Mouse (Mus musculus) liver, adult 2 months (tissue): ENCODE results near the gene Pgm5. TPM values are rescaled to one million over a fixed set of nuclear protein-coding genes. Genes with fewer than 3 reads are reported as not detected.

ENCODE experiments used
- DNase-seq: peaks from one replicate; pipeline ENCODE4 v3.0.0-alpha.2; 2011; ENCODE audit warnings: low read depth, low spot score; ENCODE audit errors: extremely low read depth
- H3K27ac ChIP-seq: fragments of 200-500 bp; replicated peaks from 2 replicates; pipeline ENCODE4 v1.5.1; 2012; ENCODE audit warnings: low read depth, mild to moderate bottlenecking, control low read depth, inconsistent platforms, low read length; ENCODE audit not compliant: insufficient read depth
- H3K27me3 ChIP-seq: fragments of 200-500 bp; 2 replicates; pipeline ENCODE4 v1.6.1; 2012; ENCODE audit warnings: mild to moderate bottlenecking, moderate library complexity, low read length, inconsistent platforms; ENCODE audit not compliant: control insufficient read depth, insufficient read depth
- H3K36me3 ChIP-seq: fragments of 200-500 bp; 2 replicates; pipeline ENCODE4 v1.6.1; 2012; ENCODE audit warnings: low read length, inconsistent platforms; ENCODE audit not compliant: control insufficient read depth, insufficient read depth
- H3K4me1 ChIP-seq: fragments of 200-500 bp; 2 replicates; pipeline ENCODE4 v1.6.1; 2011; ENCODE audit warnings: low read length; ENCODE audit not compliant: control insufficient read depth, insufficient read depth
- H3K4me3 ChIP-seq: fragments of 200-500 bp; 2 replicates; pipeline ENCODE4 v1.5.1; 2011; ENCODE audit warnings: low read depth, mild to moderate bottlenecking, control low read depth, low read length, moderate library complexity; ENCODE audit not compliant: insufficient read depth
- H3K79me2 ChIP-seq: fragments of 200-500 bp; 2 replicates; pipeline ENCODE4 v1.6.1; 2012; ENCODE audit warnings: inconsistent platforms, mild to moderate bottlenecking, low read length, moderate library complexity; ENCODE audit not compliant: control insufficient read depth, insufficient read depth
- H3K9ac ChIP-seq: fragments of 200-500 bp; 2 replicates; pipeline ENCODE4 v1.6.1; 2012; ENCODE audit warnings: low read depth, mild to moderate bottlenecking, control low read depth, inconsistent platforms, low read length
- CTCF ChIP-seq: fragments of 200-500 bp; IDR thresholded peaks from 2 replicates; pipeline ENCODE4 v1.5.1; 2011; ENCODE audit warnings: low read depth, low read length, control low read depth
- POLR2A ChIP-seq: fragments of 200-500 bp; IDR thresholded peaks from 2 replicates; pipeline ENCODE4 v1.6.1; 2011; ENCODE audit warnings: low read length, control low read depth; ENCODE audit not compliant: insufficient read depth; ENCODE audit errors: extremely low read depth
- WGBS: fragments of 180-500 bp; shearing (Covaris S2); methylation state at CpG from one replicate; pipeline ENCODE4 v1.1.7; 2018; 5-methylcytosine and 5-hydroxymethylcytosine counted together
- polyA plus RNA-seq: library from polyadenylated mRNA; depleted of rRNA; stranded (reverse); fragments of >200 nt; gene quantifications from 2 replicates; pipeline ENCODE4 v1.2.3, GENCODE M21; 2012
- total RNA-seq: library from RNA; depleted of rRNA; stranded (reverse); fragments of >200 nt; gene quantifications from 2 replicates; pipeline ENCODE4 v1.2.3, GENCODE M21; 2014

Pgm5 gene
- total and polyA plus RNA-seq, 2 experiments, result 0.46 to 1.7 TPM

DNA sequence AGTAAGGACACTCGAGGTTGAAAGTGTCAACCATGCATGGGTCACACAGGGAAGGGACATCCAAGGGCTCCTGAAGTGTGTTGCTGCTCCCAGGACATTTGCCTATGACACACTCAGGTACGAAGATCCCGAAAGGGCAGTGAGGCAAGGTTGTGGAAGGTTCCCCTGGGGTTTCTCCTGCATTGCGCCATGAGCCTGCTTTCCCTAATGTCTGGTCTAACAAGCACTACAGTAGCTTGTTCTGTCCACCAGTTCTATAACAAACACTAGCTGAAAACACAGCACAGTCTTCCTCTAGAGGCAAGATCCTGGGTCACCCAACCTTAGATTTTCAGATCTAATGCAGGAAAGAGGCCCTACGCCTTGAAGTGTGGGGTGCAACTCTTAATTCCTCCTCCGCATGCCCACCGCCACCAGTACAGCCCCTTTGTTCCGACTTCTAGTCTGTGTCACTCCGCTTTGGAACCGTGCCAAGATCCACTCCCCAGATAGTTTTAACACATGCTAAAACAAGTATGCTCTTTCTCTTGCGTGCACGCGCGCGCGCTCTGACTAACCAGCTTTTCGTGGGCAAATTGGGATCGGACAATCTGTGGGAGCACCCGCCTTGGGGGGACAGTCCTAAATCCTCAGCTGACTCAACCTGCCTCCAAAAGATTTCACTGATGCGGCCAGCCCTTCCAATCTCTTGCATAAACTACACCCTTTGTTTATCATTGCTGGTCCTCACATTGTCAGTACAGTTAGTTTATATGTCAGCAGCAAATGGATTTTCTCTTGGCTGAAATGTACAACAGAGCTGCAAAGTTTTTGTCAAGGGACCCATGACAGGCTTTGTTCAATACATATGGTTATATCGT, 10.0 kb downstream of the Pgm5 start:
- DNase-seq, result no peak
- no peaks in the 10 kb centered on the region for H3K36me3 ChIP-seq
- H3K27me3 ChIP-seq, result no peaks in the 10 kb centered on the region
- H3K79me2 ChIP-seq, result no peaks in the 10 kb centered on the region
- H3K9ac ChIP-seq, result no peak overlapping the region
- no peaks in the 10 kb centered on the region for H3K4me1 ChIP-seq
- no peak overlapping the region for H3K4me3 ChIP-seq
- 87% methylated on average over 21 of the region's 21 CpGs for WGBS
- no peak for TF ChIP-seq POLR2A
- no peak for TF ChIP-seq CTCF
- no peak overlapping the region for H3K27ac ChIP-seq

DNA sequence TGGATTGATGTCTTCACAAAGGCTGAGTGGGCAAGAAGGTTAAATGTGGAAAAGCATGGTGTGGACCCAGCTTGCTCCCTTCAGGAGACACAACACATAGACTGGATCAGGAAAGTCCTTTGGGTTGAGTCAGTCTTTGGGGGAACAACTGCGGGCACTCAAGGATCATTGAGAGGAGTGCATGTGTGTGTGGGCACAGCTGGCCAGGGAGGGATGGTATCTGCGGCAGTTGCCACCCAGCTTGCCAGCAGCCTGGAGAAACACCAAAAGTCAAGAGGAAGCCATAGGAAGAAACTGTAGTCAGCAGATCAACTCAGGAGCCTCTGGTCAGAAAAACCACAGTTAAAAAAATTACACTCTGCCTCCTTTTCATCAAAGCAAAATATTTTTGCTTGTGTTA, 12.8 kb downstream of the Pgm5 start:
- H3K4me1 ChIP-seq, result no peaks in the 10 kb centered on the region
- H3K79me2 ChIP-seq, result no peaks in the 10 kb centered on the region
- no peak overlapping the region for H3K4me3 ChIP-seq
- TF ChIP-seq CTCF, result no peak
- no peaks in the 10 kb centered on the region for H3K36me3 ChIP-seq
- no peak overlapping the region for H3K27ac ChIP-seq
- H3K27me3 ChIP-seq, result no peaks in the 10 kb centered on the region
- WGBS, result 94% methylated on average over 2 of the region's 2 CpGs
- no peak for DNase-seq
- H3K9ac ChIP-seq, result no peak overlapping the region

DNA sequence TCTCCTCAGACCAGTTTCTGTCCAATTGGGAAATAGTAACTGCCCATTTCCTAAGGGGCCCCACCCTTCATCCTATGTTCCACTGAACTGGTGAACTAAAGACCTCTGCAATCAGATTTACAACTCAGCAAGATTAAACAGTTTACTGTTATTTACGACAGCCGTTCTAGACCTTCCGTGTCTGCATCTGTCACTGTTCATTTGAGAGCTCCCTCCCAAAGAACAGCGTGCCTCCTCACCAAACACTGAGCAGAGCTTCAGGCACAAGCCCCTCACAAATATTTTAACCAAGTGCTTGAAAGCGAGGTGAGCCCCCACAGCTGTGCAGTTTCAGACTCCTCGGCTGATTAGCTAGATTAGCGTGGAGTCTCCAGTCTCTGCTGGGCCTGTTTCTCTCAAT, 13.3 kb downstream of the Pgm5 start:
- Histone ChIP-seq H3K4me3 (no peak overlapping the region), H3K36me3 (no peaks in the 10 kb centered on the region), H3K27me3 (no peaks in the 10 kb centered on the region), H3K27ac (no peak overlapping the region), H3K9ac (no peak overlapping the region), H3K4me1 (no peaks in the 10 kb centered on the region), H3K79me2 (no peaks in the 10 kb centered on the region)
- no peak for TF ChIP-seq POLR2A
- TF ChIP-seq CTCF, result no peak
- WGBS, result 78% methylated on average over 7 of the region's 7 CpGs
- no peak for DNase-seq

DNA sequence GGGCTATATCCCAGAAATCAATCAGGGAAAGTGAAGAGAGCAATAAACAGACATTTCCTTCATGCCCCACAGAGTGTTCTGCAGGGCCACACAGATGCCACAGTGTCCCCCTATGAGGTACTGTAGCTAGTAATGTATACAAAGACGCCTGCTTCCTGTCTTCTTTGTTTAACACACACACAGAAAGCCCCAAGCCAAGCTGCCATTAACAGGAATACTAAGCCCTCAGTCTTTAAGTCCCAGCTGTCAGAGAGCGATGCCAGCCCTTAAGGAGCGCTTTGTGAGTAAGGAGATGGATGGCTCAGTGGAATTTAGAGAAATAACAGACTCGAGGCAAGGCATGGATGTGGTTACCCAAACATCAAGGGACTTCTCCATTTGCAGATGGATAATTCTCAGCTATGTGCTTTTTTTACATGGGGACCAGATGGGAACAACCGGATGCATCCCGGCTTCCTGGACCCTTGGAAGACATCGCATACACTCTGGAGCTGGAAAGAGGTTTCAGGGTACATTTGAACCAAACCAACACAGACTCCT, 16.6 kb downstream of the Pgm5 start:
- no peak overlapping the region for H3K4me3 ChIP-seq
- 70% methylated on average over 7 of the region's 7 CpGs for WGBS
- H3K27ac ChIP-seq, result no peak overlapping the region
- no peaks in the 10 kb centered on the region for H3K27me3 ChIP-seq
- no peak for DNase-seq
- H3K36me3 ChIP-seq, result no peaks in the 10 kb centered on the region
- TF ChIP-seq CTCF, result no peak
- TF ChIP-seq POLR2A, result no peak
- no peaks in the 10 kb centered on the region for H3K4me1 ChIP-seq
- H3K79me2 ChIP-seq, result no peaks in the 10 kb centered on the region
- no peak overlapping the region for H3K9ac ChIP-seq

DNA sequence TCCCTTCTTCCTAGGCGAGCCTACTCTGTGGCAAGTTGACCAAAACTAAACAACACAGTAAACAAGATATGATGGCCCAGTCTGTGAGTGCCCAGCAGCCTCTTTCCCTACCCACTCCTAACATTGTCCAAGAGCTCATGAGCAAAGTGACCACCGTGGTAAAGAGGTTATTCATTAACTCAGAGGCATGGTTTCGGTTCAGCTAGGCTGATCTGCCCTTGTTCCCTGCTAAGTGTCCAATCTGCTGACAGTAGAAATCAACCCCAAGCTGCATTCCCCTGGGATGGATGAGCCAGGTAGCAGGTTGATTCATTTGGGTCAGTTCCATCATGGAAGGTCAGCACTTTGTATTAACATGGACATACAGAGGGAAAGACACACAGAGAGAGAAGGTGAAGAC, 19.6 kb downstream of the Pgm5 start:
- Histone ChIP-seq H3K36me3 (no peaks in the 10 kb centered on the region), H3K79me2 (no peaks in the 10 kb centered on the region), H3K4me1 (no peaks in the 10 kb centered on the region), H3K9ac (no peak overlapping the region), H3K27ac (no peak overlapping the region), H3K4me3 (no peak overlapping the region), H3K27me3 (no peaks in the 10 kb centered on the region)
- no peak for TF ChIP-seq POLR2A
- no peak for TF ChIP-seq CTCF
- no peak for DNase-seq
- WGBS, result 43% methylated on average over 3 of the region's 3 CpGs

DNA sequence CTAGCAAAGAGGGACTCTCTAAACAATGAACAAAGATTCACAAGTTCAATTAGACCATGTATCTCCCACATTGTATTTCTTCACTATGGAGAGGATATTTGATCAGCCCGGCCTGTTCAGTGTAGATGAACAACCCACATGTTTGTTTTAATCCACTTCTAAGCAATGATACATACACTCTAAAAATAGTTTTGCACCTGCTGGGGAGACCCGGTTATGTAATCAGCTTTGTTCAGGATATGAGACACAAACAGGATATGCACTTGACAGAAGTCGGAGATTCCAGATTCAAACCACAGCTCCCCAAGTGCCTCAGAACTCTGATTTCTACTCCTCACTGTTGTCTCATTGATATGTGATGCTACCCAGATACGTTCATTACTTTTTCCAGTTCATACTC, 37.1 kb downstream of the Pgm5 start:
- DNase-seq, result no peak
- 65% methylated on average over 4 of the region's 4 CpGs for WGBS
- H3K27ac ChIP-seq, result no peak overlapping the region
- no peak for TF ChIP-seq POLR2A
- TF ChIP-seq CTCF, result no peak
- no peaks in the 10 kb centered on the region for H3K79me2 ChIP-seq
- H3K9ac ChIP-seq, result no peak overlapping the region
- no peak overlapping the region for H3K4me3 ChIP-seq
- no peaks in the 10 kb centered on the region for H3K4me1 ChIP-seq
- H3K27me3 ChIP-seq, result no peaks in the 10 kb centered on the region
- no peaks in the 10 kb centered on the region for H3K36me3 ChIP-seq
